Mouse (Mus musculus): ENCODE results near the gene Sardh. TPM values are rescaled to one million over a fixed set of nuclear protein-coding genes. Genes with fewer than 3 reads are reported as not detected.

Gene Sardh
- polyA plus RNA-seq, 1 experiment from 2014 or later, result 8.9 TPM

- Histone ChIP-seq H3K4me1 (no peaks in the 10 kb centered on the region), H3K9me3 (no peaks in the 10 kb centered on the region), H3K4me3 (no peak overlapping the region), H3K4me2 (replicated peaks) (no peak overlapping the region), H3K27ac (no peak overlapping the region), H3K36me3 (no peaks in the 10 kb centered on the region), H3K9ac (no peak overlapping the region), H3K27me3 (no peaks in the 10 kb centered on the region)
- ATAC-seq (ENCODE audit: insufficient number of reproducible peaks, insufficient read depth, low FRiP score, low TSS enrichment), result no peak
- WGBS, result 78% methylated on average over 8 of the region's 8 CpGs
Observed at GRCm38 (mm10) chr2:27218569-27218968, 29.6 kb downstream of the Sardh start.

- ATAC-seq (ENCODE audit: insufficient number of reproducible peaks, insufficient read depth, low FRiP score, low TSS enrichment), result no peak
- Histone ChIP-seq H3K9ac (no peak overlapping the region), H3K4me1 (no peaks in the 10 kb centered on the region), H3K4me3 (no peak overlapping the region), H3K27me3 (no peaks in the 10 kb centered on the region), H3K27ac (no peak overlapping the region), H3K4me2 (replicated peaks) (no peak overlapping the region), H3K36me3 (no peaks in the 10 kb centered on the region), H3K9me3 (no peaks in the 10 kb centered on the region)
- WGBS, result 78% methylated on average over 2 of the region's 2 CpGs
Observed at GRCm38 (mm10) chr2:27218121-27218544, 30.0 kb downstream of the Sardh start.

- Histone ChIP-seq H3K9me3 (no peaks in the 10 kb centered on the region), H3K4me2 (replicated peaks) (no peak overlapping the region), H3K27me3 (no peaks in the 10 kb centered on the region), H3K4me1 (no peaks in the 10 kb centered on the region), H3K27ac (no peak overlapping the region), H3K36me3 (0 out of 2 replicates have a peak, but pooled peaks cover 3% of the 10 kb centered on the region), H3K4me3 (no peak overlapping the region), H3K9ac (no peak overlapping the region)
- ATAC-seq (ENCODE audit: insufficient number of reproducible peaks, insufficient read depth, low FRiP score, low TSS enrichment), result no peak
- WGBS, result 84% methylated on average over 2 of the region's 2 CpGs
Observed at GRCm38 (mm10) chr2:27215537-27215936, 32.6 kb downstream of the Sardh start.

GRCm38 (mm10) chr2:27211966-27212893 lies 35.9 kb downstream of the Sardh start:
- ATAC-seq (ENCODE audit: insufficient number of reproducible peaks, insufficient read depth, low FRiP score, low TSS enrichment), result no peak
- WGBS, result 72% methylated on average over 8 of the region's 8 CpGs
- Histone ChIP-seq H3K27me3 (no peaks in the 10 kb centered on the region), H3K4me1 (0 out of 2 replicates have a peak, but pooled peaks cover 7% of the 10 kb centered on the region), H3K4me3 (no peak overlapping the region), H3K36me3 (0 out of 2 replicates have a peak, but pooled peaks cover 3% of the 10 kb centered on the region), H3K9ac (no peak overlapping the region), H3K27ac (no peak overlapping the region), H3K9me3 (no peaks in the 10 kb centered on the region), H3K4me2 (replicated peaks) (no peak overlapping the region)

- no peak overlapping the region for H3K27ac ChIP-seq
- H3K4me1 ChIP-seq, result 0 out of 2 replicates have a peak, but pooled peaks cover 7% of the 10 kb centered on the region
- no peaks in the 10 kb centered on the region for H3K27me3 ChIP-seq
- H3K9ac ChIP-seq, result no peak overlapping the region
- WGBS, result 86% methylated on average over 12 of the region's 12 CpGs
- H3K4me3 ChIP-seq, result no peak overlapping the region
- no peak for ATAC-seq (ENCODE audit: insufficient number of reproducible peaks, insufficient read depth, low FRiP score, low TSS enrichment)
- 0 out of 2 replicates have a peak, but pooled peaks cover 3% of the 10 kb centered on the region for H3K36me3 ChIP-seq
- H3K4me2 ChIP-seq (replicated peaks), result no peak overlapping the region
- no peaks in the 10 kb centered on the region for H3K9me3 ChIP-seq
Observed at GRCm38 (mm10) chr2:27210676-27211210, 37.4 kb downstream of the Sardh start.

GRCm38 (mm10) chr2:27210255-27210654 lies 37.9 kb downstream of the Sardh start:
- no peak overlapping the region for H3K4me2 ChIP-seq (replicated peaks)
- no peak for ATAC-seq (ENCODE audit: insufficient number of reproducible peaks, insufficient read depth, low FRiP score, low TSS enrichment)
- no peaks in the 10 kb centered on the region for H3K27me3 ChIP-seq
- no peak overlapping the region for H3K9ac ChIP-seq
- 0 out of 2 replicates have a peak, but pooled peaks cover 7% of the 10 kb centered on the region for H3K4me1 ChIP-seq
- no peaks in the 10 kb centered on the region for H3K9me3 ChIP-seq
- 49% methylated on average over 7 of the region's 7 CpGs for WGBS
- H3K27ac ChIP-seq, result no peak overlapping the region
- H3K4me3 ChIP-seq, result no peak overlapping the region
- 0 out of 2 replicates have a peak, but pooled peaks cover 3% of the 10 kb centered on the region for H3K36me3 ChIP-seq

- H3K9ac ChIP-seq, result no peak overlapping the region
- no peaks in the 10 kb centered on the region for H3K9me3 ChIP-seq
- no peaks in the 10 kb centered on the region for H3K27me3 ChIP-seq
- 49% methylated on average over 5 of the region's 5 CpGs for WGBS
- H3K4me3 ChIP-seq, result no peak overlapping the region
- H3K36me3 ChIP-seq, result 0 out of 2 replicates have a peak, but pooled peaks cover 3% of the 10 kb centered on the region
- H3K4me1 ChIP-seq, result 0 out of 2 replicates have a peak, but pooled peaks cover 7% of the 10 kb centered on the region
- ATAC-seq (ENCODE audit: insufficient number of reproducible peaks, insufficient read depth, low FRiP score, low TSS enrichment), result no peak; the same call in 1 of the 2 replicates
- no peak overlapping the region for H3K27ac ChIP-seq
- no peak overlapping the region for H3K4me2 ChIP-seq (replicated peaks)
Observed at GRCm38 (mm10) chr2:27209816-27210215, 38.3 kb downstream of the Sardh start.

GRCm38 (mm10) chr2:27209370-27209769 lies 38.8 kb downstream of the Sardh start:
- Histone ChIP-seq H3K27ac (no peak overlapping the region), H3K4me2 (replicated peaks) (no peak overlapping the region)
- WGBS, result 65% methylated on average over 9 of the region's 9 CpGs

GRCm38 (mm10) chr2:27207126-27207525 lies 41.0 kb downstream of the Sardh start:
- Histone ChIP-seq H3K27ac (no peak overlapping the region), H3K4me1 (0 out of 2 replicates have a peak, but pooled peaks cover 7% of the 10 kb centered on the region), H3K27me3 (no peaks in the 10 kb centered on the region), H3K9me3 (no peaks in the 10 kb centered on the region), H3K4me3 (no peak overlapping the region), H3K36me3 (0 out of 2 replicates have a peak, but pooled peaks cover 3% of the 10 kb centered on the region), H3K9ac (no peak overlapping the region), H3K4me2 (replicated peaks) (no peak overlapping the region)
- WGBS, result 92% methylated on average over 5 of the region's 5 CpGs
- ATAC-seq (ENCODE audit: insufficient number of reproducible peaks, insufficient read depth, low FRiP score, low TSS enrichment), result no peak

More at GRCm38 (mm10) chr2:27209370-27209769, 38.8 kb downstream of the Sardh start:
- no peak for ATAC-seq (ENCODE audit: insufficient number of reproducible peaks, insufficient read depth, low FRiP score, low TSS enrichment)
- H3K4me3 ChIP-seq, result no peak overlapping the region
- H3K9ac ChIP-seq, result no peak overlapping the region
- 0 out of 2 replicates have a peak, but pooled peaks cover 7% of the 10 kb centered on the region for H3K4me1 ChIP-seq
- H3K9me3 ChIP-seq, result no peaks in the 10 kb centered on the region
- 0 out of 2 replicates have a peak, but pooled peaks cover 3% of the 10 kb centered on the region for H3K36me3 ChIP-seq
- no peaks in the 10 kb centered on the region for H3K27me3 ChIP-seq

- Histone ChIP-seq H3K9ac (no peak overlapping the region), H3K4me2 (replicated peaks) (no peak overlapping the region), H3K27ac (no peak overlapping the region), H3K9me3 (no peaks in the 10 kb centered on the region), H3K36me3 (0 out of 2 replicates have a peak, but pooled peaks cover 3% of the 10 kb centered on the region), H3K4me1 (0 out of 2 replicates have a peak, but pooled peaks cover 7% of the 10 kb centered on the region), H3K27me3 (no peaks in the 10 kb centered on the region), H3K4me3 (no peak overlapping the region)
- ATAC-seq (ENCODE audit: insufficient number of reproducible peaks, insufficient read depth, low FRiP score, low TSS enrichment), result no peak
- WGBS, result 83% methylated on average over 15 of the region's 15 CpGs
Observed at GRCm38 (mm10) chr2:27206128-27206797, 41.9 kb downstream of the Sardh start.

GRCm38 (mm10) chr2:27205666-27206065 lies 42.5 kb downstream of the Sardh start:
- H3K27me3 ChIP-seq, result no peaks in the 10 kb centered on the region
- no peak overlapping the region for H3K9ac ChIP-seq
- 76% methylated on average over 10 of the region's 10 CpGs for WGBS
- H3K4me3 ChIP-seq, result no peak overlapping the region
- no peaks in the 10 kb centered on the region for H3K9me3 ChIP-seq
- H3K27ac ChIP-seq, result no peak overlapping the region
- H3K4me2 ChIP-seq (replicated peaks), result no peak overlapping the region
- 0 out of 2 replicates have a peak, but pooled peaks cover under 1% of the 10 kb centered on the region for H3K36me3 ChIP-seq
- H3K4me1 ChIP-seq, result 0 out of 2 replicates have a peak, but pooled peaks cover 7% of the 10 kb centered on the region
- ATAC-seq (ENCODE audit: insufficient number of reproducible peaks, insufficient read depth, low FRiP score, low TSS enrichment), result no peak

Measured in embryonic facial prominence, embryonic 12.5 days (tissue).